Mouse (Mus musculus) hindbrain, postnatal 0 days (tissue): ENCODE results near the gene Cflar. TPM values are rescaled to one million over a fixed set of nuclear protein-coding genes. Genes with fewer than 3 reads are reported as not detected.
A peak's percentile ranks its signal among the peaks of the same experiment; 100 is the strongest.

Experiments used
- ATAC-seq: fragments of 200-750 bp; cut with Nextera tagmentation; 2 replicates; pipeline ENCODE4 v1.8.0; 2017; ENCODE audit warnings: mild to moderate bottlenecking, moderate TSS enrichment, moderate library complexity
- DNase-seq: peaks from one replicate; pipeline ENCODE4 v3.0.0-alpha.2; 2015; ENCODE audit warnings: low spot score
- H3K27ac ChIP-seq: fragments of 300-500 bp; sonication (generic); 2 replicates; pipeline ENCODE4 v1.5.1; 2014; ENCODE audit warnings: mild to moderate bottlenecking
- H3K27me3 ChIP-seq: fragments of 300-500 bp; sonication (generic); 2 replicates; pipeline ENCODE4 v1.6.1; 2014; ENCODE audit warnings: low read length, mixed read lengths; ENCODE audit not compliant: insufficient read depth
- H3K36me3 ChIP-seq: fragments of 300-500 bp; sonication (generic); 2 replicates; pipeline ENCODE4 v1.6.1; 2014; ENCODE audit warnings: low read length, mixed read lengths; ENCODE audit not compliant: insufficient read depth
- H3K4me1 ChIP-seq: fragments of 300-500 bp; sonication (generic); 2 replicates; pipeline ENCODE4 v1.6.1; 2014; ENCODE audit warnings: antibody characterized with exemption, low read length, mixed read lengths; ENCODE audit not compliant: insufficient read depth
- H3K4me2 ChIP-seq: fragments of 300-500 bp; sonication (generic); 2 replicates; pipeline ENCODE4 v1.6.1; 2014; ENCODE audit warnings: low read depth, mild to moderate bottlenecking, low read length, moderate library complexity, mixed read lengths
- H3K4me3 ChIP-seq: fragments of 300-500 bp; sonication (generic); 2 replicates; pipeline ENCODE4 v1.5.1; 2014; ENCODE audit warnings: low read length
- H3K9ac ChIP-seq: fragments of 300-500 bp; sonication (generic); replicated peaks from 2 replicates; pipeline ENCODE4 v1.6.1; 2014; ENCODE audit warnings: mild to moderate bottlenecking, low read length, moderate library complexity, mixed read lengths
- H3K9me3 ChIP-seq: fragments of 300-500 bp; sonication (generic); 2 replicates; pipeline ENCODE4 v1.6.1; 2016; ENCODE audit warnings: low read length, mixed read lengths
- CTCF ChIP-seq: IDR thresholded peaks from 2 replicates; pipeline ENCODE4 v1.5.1; 2016; ENCODE audit warnings: antibody characterized with exemption, control low read depth, low read depth
- WGBS: fragments of 180-500 bp; shearing (Covaris S2); extraction: QIAGEN DNeasy Blood & Tissue Kit; methylation state at CpG from one replicate; pipeline ENCODE4 v1.1.7; 2014; 5-methylcytosine and 5-hydroxymethylcytosine counted together
- polyA plus RNA-seq: library from polyadenylated mRNA; unstranded; fragments of >200 nt; fragmentation: Nextera tagmentation; extraction: Ambion mirVana; gene quantifications from 2 replicates; pipeline ENCODE4 v1.2.1, GENCODE M21; 2015
- total RNA-seq: library from RNA; depleted of rRNA; stranded (reverse); fragments of >200 nt; gene quantifications from 2 replicates; pipeline ENCODE4 v1.2.3, GENCODE M21; 2014

Cflar gene
- total and polyA plus RNA-seq, 2 experiments from 2014 or later: 22.4 to 24.4 TPM

- Histone ChIP-seq H3K4me3 (no peak overlapping the region), H3K4me1 (no peaks in the 10 kb centered on the region), H3K4me2 (no peak overlapping the region), H3K27ac (no peak overlapping the region), H3K9me3 (no peaks in the 10 kb centered on the region), H3K27me3 (no peaks in the 10 kb centered on the region), H3K36me3 (peaks cover 8% of the 10 kb centered on the region; the same call in 1 of the 2 replicates), H3K9ac (no peak overlapping the region)
- ATAC-seq (peak; percentile 43; the same call in 1 of the 2 replicates), DNase-seq (no peak)
- TF ChIP-seq CTCF: no peak
- 84% methylated on average over 7 of the region's 7 CpGs for WGBS
Measured at GRCm38 (mm10) chr1:58739529-58739928, 28.2 kb downstream of the Cflar start.

DNA sequence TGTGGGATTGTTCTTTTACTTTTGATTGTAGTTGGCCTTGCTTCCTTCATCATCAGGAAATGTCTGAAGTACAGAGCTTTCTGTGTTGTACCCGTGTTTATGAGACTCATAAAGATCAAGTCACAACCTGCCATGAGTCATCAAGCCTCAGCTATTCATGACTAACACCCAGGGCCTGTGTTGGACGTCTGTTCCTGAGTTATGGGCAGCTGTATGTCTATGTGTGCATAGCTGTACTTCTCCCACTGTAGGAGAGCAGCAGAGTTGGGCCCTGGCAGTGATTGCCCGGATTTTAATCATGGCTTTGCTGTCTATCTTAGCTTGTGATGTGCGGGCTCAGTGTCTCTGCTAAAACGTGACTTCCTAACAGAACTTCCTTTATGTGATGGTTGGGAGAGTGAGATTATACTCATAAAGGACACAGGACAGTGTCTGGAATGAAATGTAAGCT is 31.3 kb downstream of the Cflar start:
- DNase-seq (no peak), ATAC-seq (no peak)
- no peak overlapping the region for H3K4me3 ChIP-seq
- peaks cover 8% of the 10 kb centered on the region; the same call in 1 of the 2 replicates for H3K36me3 ChIP-seq
- no peaks in the 10 kb centered on the region for H3K9me3 ChIP-seq
- H3K4me2 ChIP-seq: no peak overlapping the region
- no peaks in the 10 kb centered on the region for H3K27me3 ChIP-seq
- no peak for TF ChIP-seq CTCF
- no peaks in the 10 kb centered on the region for H3K4me1 ChIP-seq
- no peak overlapping the region for H3K27ac ChIP-seq
- H3K9ac ChIP-seq: no peak overlapping the region
- 87% methylated on average over 5 of the region's 5 CpGs for WGBS

DNA sequence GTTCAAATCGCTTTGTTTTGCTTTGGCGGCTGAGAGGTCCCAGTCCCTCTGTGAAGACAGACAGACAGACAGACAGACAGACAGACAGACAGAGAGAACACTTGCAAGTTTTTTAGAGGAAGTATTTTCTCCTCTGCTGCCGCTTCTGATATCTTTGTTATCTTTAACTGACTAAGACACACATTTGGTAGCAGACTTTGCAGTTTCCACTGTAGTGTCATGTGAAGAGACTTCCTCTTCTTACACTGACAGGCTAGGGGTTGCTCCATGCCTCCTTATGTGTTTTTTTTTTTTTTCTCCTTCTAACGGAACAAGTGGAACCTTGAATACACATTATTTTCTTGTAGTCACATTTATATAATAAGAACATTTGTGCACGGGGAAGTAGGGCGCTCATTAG is 31.9 kb downstream of the Cflar start:
- H3K4me2 ChIP-seq: no peak overlapping the region
- H3K27ac ChIP-seq: no peak overlapping the region
- WGBS: 94% methylated on average over 6 of the region's 6 CpGs
- no peak for TF ChIP-seq CTCF
- no peak overlapping the region for H3K9ac ChIP-seq
- no peak overlapping the region for H3K4me3 ChIP-seq
- DNase-seq (no peak), ATAC-seq (no peak)
- H3K4me1 ChIP-seq: no peaks in the 10 kb centered on the region
- peaks cover 8% of the 10 kb centered on the region; the same call in 1 of the 2 replicates for H3K36me3 ChIP-seq
- no peaks in the 10 kb centered on the region for H3K27me3 ChIP-seq
- H3K9me3 ChIP-seq: no peaks in the 10 kb centered on the region

GRCm38 (mm10) chr1:58744645-58745044 is 33.3 kb downstream of the Cflar start:
- WGBS: 89% methylated on average over 7 of the region's 7 CpGs
- H3K4me1 ChIP-seq: no peaks in the 10 kb centered on the region
- DNase-seq (no peak), ATAC-seq (no peak)
- no peak for TF ChIP-seq CTCF
- no peaks in the 10 kb centered on the region for H3K27me3 ChIP-seq
- no peak overlapping the region for H3K9ac ChIP-seq
- H3K36me3 ChIP-seq: peaks cover 8% of the 10 kb centered on the region; the same call in 1 of the 2 replicates
- no peaks in the 10 kb centered on the region for H3K9me3 ChIP-seq
- H3K27ac ChIP-seq: no peak overlapping the region
- no peak overlapping the region for H3K4me2 ChIP-seq
- no peak overlapping the region for H3K4me3 ChIP-seq

GRCm38 (mm10) chr1:58746880-58747279 is 35.6 kb downstream of the Cflar start:
- H3K36me3 ChIP-seq: no peaks in the 10 kb centered on the region; the same call in 1 of the 2 replicates
- 67% methylated on average over 9 of the region's 9 CpGs for whole genome bisulfite sequencing
- no peaks in the 10 kb centered on the region for H3K9me3 ChIP-seq
- DNase-seq (peak; percentile 55), ATAC-seq (0 out of 2 replicates have a peak, but pooled peaks have one; percentile 43)
- peak; percentile 71 for TF ChIP-seq CTCF
- no peak overlapping the region for H3K4me3 ChIP-seq
- H3K27ac ChIP-seq: no peak overlapping the region
- H3K27me3 ChIP-seq: no peaks in the 10 kb centered on the region
- H3K9ac ChIP-seq: no peak overlapping the region
- no peaks in the 10 kb centered on the region for H3K4me1 ChIP-seq
- no peak overlapping the region for H3K4me2 ChIP-seq

DNA sequence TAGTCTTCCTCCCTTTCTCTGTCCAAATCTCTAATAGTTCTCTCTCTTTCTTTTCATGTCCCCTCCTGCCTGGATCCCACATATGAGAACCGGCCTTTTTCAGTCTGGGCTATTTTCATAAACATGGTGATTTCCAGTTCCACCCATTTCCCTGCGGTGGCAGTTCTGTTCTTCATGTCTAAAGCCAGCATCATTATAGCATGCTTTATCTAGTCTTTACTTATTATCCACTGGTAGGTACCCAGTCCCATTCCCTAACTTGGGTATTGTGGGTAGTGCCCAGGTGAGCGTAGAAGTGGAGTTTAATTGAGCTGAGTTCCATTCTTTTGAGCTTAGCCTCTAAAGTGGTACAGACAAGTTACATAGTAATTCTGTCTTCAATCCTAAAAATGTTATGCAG is 48.1 kb downstream of the Cflar start:
- ATAC-seq: no peak
- Histone ChIP-seq H3K9ac (no peak overlapping the region), H3K27me3 (no peaks in the 10 kb centered on the region), H3K36me3 (no peaks in the 10 kb centered on the region), H3K4me3 (no peak overlapping the region), H3K4me2 (no peak overlapping the region), H3K9me3 (no peaks in the 10 kb centered on the region), H3K27ac (no peak overlapping the region), H3K4me1 (no peaks in the 10 kb centered on the region)
- 97% methylated on average over 3 of the region's 3 CpGs for WGBS
- DNase-seq: no peak
- TF ChIP-seq CTCF: no peak

- WGBS: 92% methylated on average over 1 of the region's 1 CpGs
- H3K4me3 ChIP-seq: no peak overlapping the region
- H3K9ac ChIP-seq: no peak overlapping the region
- DNase-seq (no peak), ATAC-seq (no peak)
- no peaks in the 10 kb centered on the region for H3K4me1 ChIP-seq
- H3K27me3 ChIP-seq: no peaks in the 10 kb centered on the region
- H3K4me2 ChIP-seq: no peak overlapping the region
- H3K36me3 ChIP-seq: no peaks in the 10 kb centered on the region
- no peak overlapping the region for H3K27ac ChIP-seq
- no peaks in the 10 kb centered on the region for H3K9me3 ChIP-seq
- no peak for TF ChIP-seq CTCF
Measured at GRCm38 (mm10) chr1:58760581-58760980, 49.3 kb downstream of the Cflar start.
